Mouse (Mus musculus): ENCODE measurements at regions not wholly inside any gene's neighbourhood (a gene's known extent, or its start where the extent isn't known, plus 50 kb on each side); places are given as distances from the start of the nearest gene placed in this dataset.

GRCm38 (mm10) chr5:43045860-43046259, 187.1 kb upstream of the Cpeb2 start:
- no peak for DNase-seq (ENCODE audit: extremely low spot score in 1 of 2, low spot score in 1 of 2)

- DNase-seq (ENCODE audit: extremely low spot score in 1 of 2, low spot score in 1 of 2): no peak
Measured at GRCm38 (mm10) chr5:43047316-43047715, 185.7 kb upstream of the Cpeb2 start.

- no peak for DNase-seq (ENCODE audit: extremely low spot score in 1 of 2, low spot score in 1 of 2)
Measured at GRCm38 (mm10) chr5:43048196-43049050, 184.5 kb upstream of the Cpeb2 start.

- no peak for DNase-seq (ENCODE audit: extremely low spot score in 1 of 2, low spot score in 1 of 2)
Measured at GRCm38 (mm10) chr5:43049381-43050301, 183.3 kb upstream of the Cpeb2 start.

- no peak for DNase-seq (ENCODE audit: extremely low spot score in 1 of 2, low spot score in 1 of 2)
Measured at GRCm38 (mm10) chr5:43050961-43051517, 181.9 kb upstream of the Cpeb2 start.

- no peak for DNase-seq (ENCODE audit: extremely low spot score in 1 of 2, low spot score in 1 of 2)
Measured at GRCm38 (mm10) chr5:43052668-43053067, 180.3 kb upstream of the Cpeb2 start.

GRCm38 (mm10) chr5:43054586-43054985, 178.4 kb upstream of the Cpeb2 start:
- DNase-seq (ENCODE audit: extremely low spot score in 1 of 2, low spot score in 1 of 2): no peak

- peak in 1 of 2 experiments; percentile 11 for DNase-seq (ENCODE audit: extremely low spot score in 1 of 2, low spot score in 1 of 2)
Measured at GRCm38 (mm10) chr5:43055111-43055710, 177.8 kb upstream of the Cpeb2 start.

- DNase-seq (ENCODE audit: extremely low spot score in 1 of 2, low spot score in 1 of 2): no peak
Measured at GRCm38 (mm10) chr5:43056486-43056885, 176.5 kb upstream of the Cpeb2 start.

GRCm38 (mm10) chr5:43061243-43061642, 171.7 kb upstream of the Cpeb2 start:
- no peak for DNase-seq (ENCODE audit: extremely low spot score in 1 of 2, low spot score in 1 of 2)

- DNase-seq (ENCODE audit: extremely low spot score in 1 of 2, low spot score in 1 of 2): no peak
Measured at GRCm38 (mm10) chr5:43061797-43062391, 171.1 kb upstream of the Cpeb2 start.

- no peak for DNase-seq (ENCODE audit: extremely low spot score in 1 of 2, low spot score in 1 of 2)
Measured at GRCm38 (mm10) chr5:43062499-43062898, 170.5 kb upstream of the Cpeb2 start.

GRCm38 (mm10) chr5:43063386-43063785, 169.6 kb upstream of the Cpeb2 start:
- no peak for DNase-seq (ENCODE audit: extremely low spot score in 1 of 2, low spot score in 1 of 2)

GRCm38 (mm10) chr5:43071541-43071940, 161.4 kb upstream of the Cpeb2 start:
- no peak for DNase-seq (ENCODE audit: extremely low spot score in 1 of 2, low spot score in 1 of 2)

GRCm38 (mm10) chr5:43072340-43072739, 160.6 kb upstream of the Cpeb2 start:
- no peak for DNase-seq (ENCODE audit: extremely low spot score in 1 of 2, low spot score in 1 of 2)

GRCm38 (mm10) chr5:43074536-43074935, 158.4 kb upstream of the Cpeb2 start:
- DNase-seq (ENCODE audit: extremely low spot score in 1 of 2, low spot score in 1 of 2): no peak

GRCm38 (mm10) chr5:43080252-43080651, 152.7 kb upstream of the Cpeb2 start:
- DNase-seq (ENCODE audit: extremely low spot score in 1 of 2, low spot score in 1 of 2): no peak

- DNase-seq (ENCODE audit: extremely low spot score in 1 of 2, low spot score in 1 of 2): no peak
Measured at GRCm38 (mm10) chr5:43081561-43082534, 151.1 kb upstream of the Cpeb2 start.

- no peak for DNase-seq (ENCODE audit: extremely low spot score in 1 of 2, low spot score in 1 of 2)
Measured at GRCm38 (mm10) chr5:43087077-43087476, 145.9 kb upstream of the Cpeb2 start.

Measured in layer of hippocampus, postnatal 25 days (tissue).